Mouse (Mus musculus) C2C12 (cell line): ENCODE measurements around the gene Ttc41.

Source experiments
- CTCF ChIP-seq: IDR thresholded peaks from one replicate; pipeline ENCODE4 v1.5.1; 2011; ENCODE audit not compliant: control insufficient read depth, insufficient read depth, insufficient read length
- MAX ChIP-seq: IDR thresholded peaks from one replicate; pipeline ENCODE4 v1.6.1; 2011; ENCODE audit warnings: mild to moderate bottlenecking, control low read depth
- MYOG ChIP-seq: IDR thresholded peaks from one replicate; pipeline ENCODE4 v1.6.1; 2011; ENCODE audit not compliant: control insufficient read depth, insufficient read length; ENCODE audit errors: extremely low read depth
- USF1 ChIP-seq: IDR thresholded peaks from one replicate; pipeline ENCODE4 v1.6.1; 2011; ENCODE audit warnings: low read depth, mild to moderate bottlenecking, control low read depth, moderate library complexity

- TF ChIP-seq MAX (no peak), CTCF (no peak), MYOG (no peak), USF1 (no peak)
Measured at GRCm38 (mm10) chr10:86810000-86810399, 104.4 kb downstream of the Ttc41 start.
